Mouse (Mus musculus): ENCODE data around the gene Sox6.
"Not testable (repeated sequence)": the region's sequence is repeated elsewhere in the genome, so short reads cannot be mapped to it uniquely, and the experiment has no call there.

Gene Sox6

GRCm38 (mm10) chr7:115663399-115663798 is 375.2 kb downstream of the Sox6 start:
- no peak for DNase-seq (ENCODE audit: low read depth, low spot score)

GRCm38 (mm10) chr7:115662121-115662520 is 376.5 kb downstream of the Sox6 start:
- no peak for DNase-seq (ENCODE audit: low read depth, low spot score)

GRCm38 (mm10) chr7:115646696-115647095 is 391.9 kb downstream of the Sox6 start:
- DNase-seq (ENCODE audit: low read depth, low spot score), result no peak

- DNase-seq (ENCODE audit: low read depth, low spot score), result no peak
Measured at GRCm38 (mm10) chr7:115645971-115646447, 392.6 kb downstream of the Sox6 start.

GRCm38 (mm10) chr7:115645272-115645970 is 393.2 kb downstream of the Sox6 start:
- no peak for DNase-seq (ENCODE audit: low read depth, low spot score)

GRCm38 (mm10) chr7:115630691-115631090 is 407.9 kb downstream of the Sox6 start:
- DNase-seq (ENCODE audit: low read depth, low spot score), result no peak

GRCm38 (mm10) chr7:115630287-115630686 is 408.3 kb downstream of the Sox6 start:
- no peak for DNase-seq (ENCODE audit: low read depth, low spot score)

GRCm38 (mm10) chr7:115628766-115629165 is 409.8 kb downstream of the Sox6 start:
- no peak for DNase-seq (ENCODE audit: low read depth, low spot score)

- no peak for DNase-seq (ENCODE audit: low read depth, low spot score)
Measured at GRCm38 (mm10) chr7:115625956-115626355, 412.6 kb downstream of the Sox6 start.

- DNase-seq (ENCODE audit: low read depth, low spot score), result no peak
Measured at GRCm38 (mm10) chr7:115624907-115625552, 413.6 kb downstream of the Sox6 start.

GRCm38 (mm10) chr7:115624451-115624850 is 414.1 kb downstream of the Sox6 start:
- no peak for DNase-seq (ENCODE audit: low read depth, low spot score)

GRCm38 (mm10) chr7:115615697-115616237 is 422.8 kb downstream of the Sox6 start:
- DNase-seq (ENCODE audit: low read depth, low spot score), result peak; percentile 77

GRCm38 (mm10) chr7:115607485-115607884 is 431.1 kb downstream of the Sox6 start:
- DNase-seq (ENCODE audit: low read depth, low spot score), result no peak

- not testable (repeated sequence) for DNase-seq (ENCODE audit: low read depth, low spot score)
Measured at GRCm38 (mm10) chr7:115606125-115606524, 432.5 kb downstream of the Sox6 start.

GRCm38 (mm10) chr7:115604883-115605282 is 433.7 kb downstream of the Sox6 start:
- no peak for DNase-seq (ENCODE audit: low read depth, low spot score)

GRCm38 (mm10) chr7:115597376-115597775 is 441.2 kb downstream of the Sox6 start:
- DNase-seq (ENCODE audit: low read depth, low spot score), result no peak

- no peak for DNase-seq (ENCODE audit: low read depth, low spot score)
Measured at GRCm38 (mm10) chr7:115580461-115580860, 458.1 kb downstream of the Sox6 start.

GRCm38 (mm10) chr7:115579826-115580225 is 458.8 kb downstream of the Sox6 start:
- DNase-seq (ENCODE audit: low read depth, low spot score), result no peak

GRCm38 (mm10) chr7:115576387-115576786 is 462.2 kb downstream of the Sox6 start:
- DNase-seq (ENCODE audit: low read depth, low spot score), result no peak

- no peak for DNase-seq (ENCODE audit: low read depth, low spot score)
Measured at GRCm38 (mm10) chr7:115574834-115575233, 463.8 kb downstream of the Sox6 start.

GRCm38 (mm10) chr7:115568821-115569240 is 469.8 kb downstream of the Sox6 start:
- no peak for DNase-seq (ENCODE audit: low read depth, low spot score)

- DNase-seq (ENCODE audit: low read depth, low spot score), result no peak
Measured at GRCm38 (mm10) chr7:115568301-115568700, 470.3 kb downstream of the Sox6 start.

- no peak for DNase-seq (ENCODE audit: low read depth, low spot score)
Measured at GRCm38 (mm10) chr7:115566818-115567217, 471.8 kb downstream of the Sox6 start.

All from CD4-positive helper T cell, adult 2 months (primary cell).